Comparison of ENCODE assay signal across 8 mouse cellular contexts in genomic region chr1:170632385-170632784, GRCm38 (mm10). TPM values are rescaled to one million over a fixed set of nuclear protein-coding genes. Genes with fewer than 3 reads are reported as not detected.
A peak's percentile ranks its signal among the peaks of the same experiment; 100 is the strongest.
DNase-seq lines count a peak whose midpoint lies in the region; ATAC-seq and TF ChIP-seq lines count a peak whose summit lies in the region.

No protein-coding gene starts in this region.

- H3K36me3 ChIP-seq in E14TG2a.4 (ENCODE audit: insufficient read depth, low read length): no peaks in the 10 kb centered on the region
- no peaks in the 10 kb centered on the region for H3K36me3 ChIP-seq in forebrain, embryonic 11.5 days (ENCODE audit: control insufficient read depth, insufficient read depth, low read length)
- H3K36me3 ChIP-seq in lung, embryonic 14.5 days (ENCODE audit: insufficient read depth): no peaks in the 10 kb centered on the region

- intact Hi-C loops in heart, postnatal 14 days (cut with DNase I): loop anchor here (1.0 kb wide), 1 partner anchor 207 kb away; no protein-coding TSS in a partner anchor

- H3K9me3 ChIP-seq in E14TG2a.4 (ENCODE audit: low read length): peaks cover 3% of the 10 kb centered on the region; the same call in 1 of the 2 replicates
- no peaks in the 10 kb centered on the region for H3K9me3 ChIP-seq in forebrain, embryonic 11.5 days (ENCODE audit: control insufficient read depth, low read length)
- no peaks in the 10 kb centered on the region for H3K9me3 ChIP-seq in lung, embryonic 14.5 days (ENCODE audit: low read depth, low read length)

- no peaks in the 10 kb centered on the region for H3K27me3 ChIP-seq in E14TG2a.4 (ENCODE audit: insufficient read depth, low read length)
- no peaks in the 10 kb centered on the region for H3K27me3 ChIP-seq in forebrain, embryonic 11.5 days (ENCODE audit: control insufficient read depth, insufficient read depth, low read length)
- no peaks in the 10 kb centered on the region for H3K27me3 ChIP-seq in lung, embryonic 14.5 days (ENCODE audit: insufficient read depth, low read length)

- peak; percentile 66 for ATAC-seq in forebrain, embryonic 11.5 days (replicated peaks; ENCODE audit: low FRiP score)
- ATAC-seq in lung, embryonic 14.5 days (ENCODE audit: insufficient read depth): peak; percentile 71

- no peak overlapping the region for H3K27ac ChIP-seq in forebrain, embryonic 11.5 days (ENCODE audit: low read depth, low read length)
- no peak overlapping the region for H3K27ac ChIP-seq in lung, embryonic 14.5 days (ENCODE audit: low read depth)

- peak; percentile 64 for DNase-seq in c-Kit-negative CD71-positive TER-119-positive erythroid progenitor cells, embryonic 14.5 days (ENCODE audit: low read depth, low spot score)
- DNase-seq in forebrain, embryonic 11.5 days (ENCODE audit: low spot score): peak; percentile 81
- DNase-seq in heart, postnatal 14 days: peak; percentile 78 to 89
- DNase-seq in layer of hippocampus, adult 18-20 months (ENCODE audit: low spot score in 2 of 2): peak; percentile 76 to 94
- peak; percentile 94 for DNase-seq in lung, embryonic 14.5 days
- peak; percentile 35 for DNase-seq in ovary, adult 18-20 months (ENCODE audit: low spot score)
- DNase-seq in thymus, postnatal 10 days (ENCODE audit: low spot score in 2 of 2): peak; percentile 32 to 68

- H3K4me3 ChIP-seq in E14TG2a.4 (replicated peaks; ENCODE audit: low read length): no peak overlapping the region
- H3K4me3 ChIP-seq in forebrain, embryonic 11.5 days (ENCODE audit: low read depth, low read length): no peak overlapping the region
- no peak overlapping the region for H3K4me3 ChIP-seq in lung, embryonic 14.5 days (ENCODE audit: low read depth, low read length)

- TF ChIP-seq CTCF in E14TG2a.4 (conservative IDR thresholded peaks at IDR 0.05; ENCODE audit: low read length): peak; percentile 77
- peak; percentile 97 for TF ChIP-seq CTCF in lung, embryonic 14.5 days (IDR thresholded peaks at IDR 0.05; ENCODE audit: low read depth)

- no peak overlapping the region for H3K4me2 ChIP-seq in forebrain, embryonic 11.5 days (ENCODE audit: low read depth, low read length, severe bottlenecking)
- H3K4me2 ChIP-seq in lung, embryonic 14.5 days: no peak overlapping the region

- H3K4me1 ChIP-seq in E14TG2a.4 (replicated peaks; ENCODE audit: low read depth, low read length): peaks cover 5% of the 10 kb centered on the region
- no peaks in the 10 kb centered on the region for H3K4me1 ChIP-seq in forebrain, embryonic 11.5 days (replicated peaks; ENCODE audit: control insufficient read depth, insufficient read depth, low read length)
- H3K4me1 ChIP-seq in lung, embryonic 14.5 days (ENCODE audit: insufficient read depth): no peaks in the 10 kb centered on the region

- no peak overlapping the region for H3K9ac ChIP-seq in forebrain, embryonic 11.5 days (ENCODE audit: low read length)
- no peak overlapping the region for H3K9ac ChIP-seq in lung, embryonic 14.5 days

- WGBS in forebrain, embryonic 11.5 days: 12% methylated on average over 3 of the region's 3 CpGs
- WGBS in lung, embryonic 14.5 days: 8% methylated on average over 3 of the region's 3 CpGs

RNA-seq across cellular contexts. Expression of gene Olfml2b, which starts 11.9 kb away (rescaled TPM):
- polyA plus RNA-seq in forebrain, embryonic 11.5 days (2014; fragmentation: Nextera tagmentation; extraction: Ambion mirVana): 4.4 and 6.0 TPM in 2 replicates
- 10 to 100 TPM; 16.6 to 17.3 TPM for total RNA-seq in heart, postnatal 14 days (2021)
- total RNA-seq in layer of hippocampus, adult 18-20 months (2021): 10 to 100 TPM; 38.6 to 43.0 TPM
- 18.8 and 19.9 TPM in 2 replicates for polyA plus RNA-seq in lung, embryonic 14.5 days (2014; fragmentation: Nextera tagmentation; extraction: Ambion mirVana)

RNA-seq across cellular contexts. Expression of gene Nos1ap, which starts 42.7 kb away (rescaled TPM):
- polyA plus RNA-seq in forebrain, embryonic 11.5 days (2014; fragmentation: Nextera tagmentation; extraction: Ambion mirVana): 16.1 and 19.7 TPM in 2 replicates
- total RNA-seq in heart, postnatal 14 days (2021): 10 to 100 TPM; 21.8 to 24.0 TPM
- 100 to 1,000 TPM; 187 to 213 TPM for total RNA-seq in layer of hippocampus, adult 18-20 months (2021)
- polyA plus RNA-seq in lung, embryonic 14.5 days (2014; fragmentation: Nextera tagmentation; extraction: Ambion mirVana): 7.9 and 9.8 TPM in 2 replicates

Comparison
In these comparisons a context has a peak if more than half of its experiments do, and no peak if none do; other contexts are left out.
1. DNase-seq: peak in every context shown above with its lines; median percentile 94 in lung, embryonic 14.5 days; 85 in layer of hippocampus, adult 18-20 months; 84 in heart, postnatal 14 days; 81 in forebrain, embryonic 11.5 days; 64 in c-Kit-negative CD71-positive TER-119-positive erythroid progenitor cells, embryonic 14.5 days; 50 in thymus, postnatal 10 days; 35 in ovary, adult 18-20 months.
2. RNA of gene Nos1ap, which starts 42.7 kb away (total RNA-seq): 187 to 213 TPM in layer of hippocampus, adult 18-20 months; 21.8 to 24.0 TPM in heart, postnatal 14 days; every median in the first group is over 4 times any median in the second.